Mouse (Mus musculus) R1 (cell line): ENCODE measurements around the gene Ppif.
A peak's percentile ranks its signal among the peaks of the same experiment; 100 is the strongest.

Source experiments
- DNase-seq: peaks from one replicate; pipeline ENCODE4 v3.0.0-alpha.2; 2018; ENCODE audit warnings: low read depth, low spot score

Ppif gene

GRCm38 (mm10) chr14:25694569-25694897 is 579 bp downstream of the Ppif start:
- DNase-seq, result peak; percentile 67

- DNase-seq, result no peak
Observed at GRCm38 (mm10) chr14:25695059-25695458, 1.1 kb downstream of the Ppif start.

- DNase-seq, result no peak
Observed at GRCm38 (mm10) chr14:25696356-25696755, 2.4 kb downstream of the Ppif start.

GRCm38 (mm10) chr14:25701986-25702385 is 8.0 kb downstream of the Ppif start:
- DNase-seq, result peak; percentile 77

GRCm38 (mm10) chr14:25707691-25708181 is 13.8 kb downstream of the Ppif start:
- peak; percentile 61 for DNase-seq

- no peak for DNase-seq
Observed at GRCm38 (mm10) chr14:25708451-25708850, 14.5 kb downstream of the Ppif start.

GRCm38 (mm10) chr14:25708917-25709316 is 15.0 kb downstream of the Ppif start:
- no peak for DNase-seq

GRCm38 (mm10) chr14:25710073-25710472 is 16.1 kb downstream of the Ppif start:
- no peak for DNase-seq

GRCm38 (mm10) chr14:25710681-25711080 is 16.7 kb downstream of the Ppif start:
- DNase-seq, result no peak

- no peak for DNase-seq
Observed at GRCm38 (mm10) chr14:25711177-25711576, 17.2 kb downstream of the Ppif start.

GRCm38 (mm10) chr14:25711602-25712001 is 17.6 kb downstream of the Ppif start:
- no peak for DNase-seq

GRCm38 (mm10) chr14:25713443-25713842 is 19.5 kb downstream of the Ppif start:
- DNase-seq, result no peak

GRCm38 (mm10) chr14:25716528-25716927 is 22.6 kb downstream of the Ppif start:
- DNase-seq, result no peak

- DNase-seq, result no peak
Observed at GRCm38 (mm10) chr14:25717718-25718117, 23.8 kb downstream of the Ppif start.

GRCm38 (mm10) chr14:25718471-25718870 is 24.5 kb downstream of the Ppif start:
- DNase-seq, result peak; percentile 61

- DNase-seq, result peak; percentile 90
Observed at GRCm38 (mm10) chr14:25719371-25719770, 25.4 kb downstream of the Ppif start.

- no peak for DNase-seq
Observed at GRCm38 (mm10) chr14:25720962-25721707, 27.2 kb downstream of the Ppif start.

- no peak for DNase-seq
Observed at GRCm38 (mm10) chr14:25725032-25725497, 31.1 kb downstream of the Ppif start.

- no peak for DNase-seq
Observed at GRCm38 (mm10) chr14:25725690-25726089, 31.7 kb downstream of the Ppif start.

GRCm38 (mm10) chr14:25726226-25727148 is 32.5 kb downstream of the Ppif start:
- DNase-seq, result peak; percentile 75

- no peak for DNase-seq
Observed at GRCm38 (mm10) chr14:25727149-25727510, 33.2 kb downstream of the Ppif start.
